Mouse (Mus musculus): ENCODE data around the gene Gm10801. TPM values are rescaled to one million over a fixed set of nuclear protein-coding genes. Genes with fewer than 3 reads are reported as not detected.
"Not testable (repeated sequence)": the region's sequence is repeated elsewhere in the genome, so short reads cannot be mapped to it uniquely, and the experiment has no call there.

The Gm10801 gene
- 0.64 TPM in 1 of 2 replicates, not detected in the other for polyA plus RNA-seq (2015; fragmentation: Nextera tagmentation; extraction: Ambion mirVana)

GRCm38 (mm10) chr2:98661937-98662336 lies at the start of gene Gm10801:
Gm10801 (plus strand) TSS chr2:98662237.
- H3K36me3 ChIP-seq (ENCODE audit: control insufficient read depth, insufficient read depth, low read length); H3K27me3 ChIP-seq (ENCODE audit: control insufficient read depth, insufficient read depth, low read depth, low read length); H3K27ac ChIP-seq (ENCODE audit: low read length); H3K9ac ChIP-seq (ENCODE audit: low read length); H3K4me3 ChIP-seq (ENCODE audit: low read length); H3K9me3 ChIP-seq (ENCODE audit: control insufficient read depth, low read length); H3K4me1 ChIP-seq (replicated peaks; ENCODE audit: control insufficient read depth, insufficient read depth, low read length); ATAC-seq (ENCODE audit: low read depth); H3K4me2 ChIP-seq (ENCODE audit: low read depth, low read length): not testable (repeated sequence)
- WGBS: 67% methylated on average over 4 of the region's 5 CpGs

- 84% methylated on average over 4 of the region's 4 CpGs for WGBS
- not testable (repeated sequence) for ATAC-seq (ENCODE audit: low read depth)
Measured at GRCm38 (mm10) chr2:98667201-98667600, 5.2 kb downstream of the Gm10801 start, which contains the start of gene Gm10800. Gm10800 (minus strand) TSS chr2:98667301.

GRCm38 (mm10) chr2:98697533-98697932 lies 35.5 kb downstream of the Gm10801 start:
- no peak overlapping the region for H3K4me3 ChIP-seq (ENCODE audit: low read length)
- ATAC-seq (ENCODE audit: low read depth): no peak
- H3K4me2 ChIP-seq (ENCODE audit: low read depth, low read length): no peak overlapping the region
- H3K27me3 ChIP-seq (ENCODE audit: control insufficient read depth, insufficient read depth, low read depth, low read length): no peaks in the 10 kb centered on the region
- H3K9ac ChIP-seq (ENCODE audit: low read length): no peak overlapping the region
- no peak overlapping the region for H3K27ac ChIP-seq (ENCODE audit: low read length)
- no peaks in the 10 kb centered on the region for H3K36me3 ChIP-seq (ENCODE audit: control insufficient read depth, insufficient read depth, low read length)
- no peaks in the 10 kb centered on the region for H3K9me3 ChIP-seq (ENCODE audit: control insufficient read depth, low read length)
- WGBS: 97% methylated on average over 1 of the region's 1 CpGs
- no peaks in the 10 kb centered on the region for H3K4me1 ChIP-seq (replicated peaks; ENCODE audit: control insufficient read depth, insufficient read depth, low read length)

More at GRCm38 (mm10) chr2:98667201-98667600, 5.2 kb downstream of the Gm10801 start, which contains the start of gene Gm10800:
- not testable (repeated sequence) for H3K4me3 ChIP-seq (ENCODE audit: low read length); H3K27ac ChIP-seq (ENCODE audit: low read length); H3K4me2 ChIP-seq (ENCODE audit: low read depth, low read length); H3K9me3 ChIP-seq (ENCODE audit: control insufficient read depth, low read length); H3K4me1 ChIP-seq (replicated peaks; ENCODE audit: control insufficient read depth, insufficient read depth, low read length); H3K9ac ChIP-seq (ENCODE audit: low read length); H3K36me3 ChIP-seq (ENCODE audit: control insufficient read depth, insufficient read depth, low read length); H3K27me3 ChIP-seq (ENCODE audit: control insufficient read depth, insufficient read depth, low read depth, low read length)

Other genes with a start within 250 kb of the Gm10801 start
- 0.73 and 1.5 TPM in 2 replicates for gene Gm10800, start 5.1 kb downstream of the Gm10801 start, polyA plus RNA-seq (2015; fragmentation: Nextera tagmentation; extraction: Ambion mirVana)